Mouse (Mus musculus): ENCODE results near the gene Olfr766-ps1. TPM values are rescaled to one million over a fixed set of nuclear protein-coding genes. Genes with fewer than 3 reads are reported as not detected.
"Not testable (repeated sequence)": the region's sequence is repeated elsewhere in the genome, so short reads cannot be mapped to it uniquely, and the experiment has no call there.

Olfr766-ps1 gene
- total RNA-seq (2021): not detected

- no peak for DNase-seq
- intact Hi-C loops (cut with DNase I): no loop called here
These were observed at the start of gene Olfr766-ps1 for GRCm38 (mm10) chr10:129068877-129069276. Gene Olfr766-ps1 (minus strand): TSS chr10:129068977.

DNA sequence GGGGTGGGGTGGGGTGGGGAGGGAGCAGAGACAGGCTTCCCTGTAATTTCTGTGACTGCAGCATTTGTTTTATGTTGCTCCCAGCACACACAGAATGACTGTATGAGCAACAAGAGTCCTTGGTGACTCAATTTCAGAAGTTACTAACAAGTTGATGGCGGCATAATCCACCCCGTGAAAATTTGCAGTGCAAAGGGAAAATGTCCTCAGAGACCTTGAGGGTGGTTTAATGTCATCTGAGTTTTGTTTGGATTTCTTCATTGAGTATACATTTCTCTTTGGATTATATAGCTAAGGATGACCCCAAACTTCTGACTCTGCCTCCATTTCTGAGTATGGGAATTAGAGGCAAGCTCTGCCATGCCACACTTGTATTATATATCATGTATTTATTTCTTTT, 49.0 kb upstream of the Olfr766-ps1 start, which contains the start of gene Olfr769:
Gene Olfr769, minus strand, starts transcription at position 101 of the 400 bp plus-strand sequence.
- DNase-seq: no peak
- intact Hi-C loops (cut with DNase I): no loop called here

- no peak for DNase-seq
- intact Hi-C loops (cut with DNase I): no loop called here
These were observed 46.4 kb upstream of the Olfr766-ps1 start for GRCm38 (mm10) chr10:129115146-129115545.

GRCm38 (mm10) chr10:129101231-129101630, 32.5 kb upstream of the Olfr766-ps1 start:
- no peak for DNase-seq
- intact Hi-C loops (cut with DNase I): no loop called here

- intact Hi-C loops (cut with DNase I): no loop called here
- DNase-seq: no peak
These were observed 30.5 kb upstream of the Olfr766-ps1 start, which contains the start of gene Olfr768 for GRCm38 (mm10) chr10:129099275-129099674. Gene Olfr768 (minus strand): TSS chr10:129099375.

- DNase-seq: not testable (repeated sequence)
These were observed 14.0 kb upstream of the Olfr766-ps1 start, which contains the start of gene Olfr767 for GRCm38 (mm10) chr10:129082810-129083209. Gene Olfr767 (minus strand): TSS chr10:129082910.

GRCm38 (mm10) chr10:129049898-129050297, 18.9 kb downstream of the Olfr766-ps1 start, which contains the start of gene Olfr765:
Gene Olfr765 (minus strand): TSS chr10:129049998.
- DNase-seq; intact Hi-C loops (cut with DNase I): not testable (repeated sequence)

More at GRCm38 (mm10) chr10:129082810-129083209, 14.0 kb upstream of the Olfr766-ps1 start, which contains the start of gene Olfr767:
- intact Hi-C loops (cut with DNase I): not testable (repeated sequence)

GRCm38 (mm10) chr10:129039796-129040195, 29.0 kb downstream of the Olfr766-ps1 start, which contains the start of gene Olfr764-ps1:
Gene Olfr764-ps1 (minus strand): TSS chr10:129039896.
- intact Hi-C loops (cut with DNase I): no loop called here
- DNase-seq: no peak

- DNase-seq: no peak
- intact Hi-C loops (cut with DNase I): no loop called here
These were observed 40.4 kb downstream of the Olfr766-ps1 start for GRCm38 (mm10) chr10:129028343-129028742.

DNA sequence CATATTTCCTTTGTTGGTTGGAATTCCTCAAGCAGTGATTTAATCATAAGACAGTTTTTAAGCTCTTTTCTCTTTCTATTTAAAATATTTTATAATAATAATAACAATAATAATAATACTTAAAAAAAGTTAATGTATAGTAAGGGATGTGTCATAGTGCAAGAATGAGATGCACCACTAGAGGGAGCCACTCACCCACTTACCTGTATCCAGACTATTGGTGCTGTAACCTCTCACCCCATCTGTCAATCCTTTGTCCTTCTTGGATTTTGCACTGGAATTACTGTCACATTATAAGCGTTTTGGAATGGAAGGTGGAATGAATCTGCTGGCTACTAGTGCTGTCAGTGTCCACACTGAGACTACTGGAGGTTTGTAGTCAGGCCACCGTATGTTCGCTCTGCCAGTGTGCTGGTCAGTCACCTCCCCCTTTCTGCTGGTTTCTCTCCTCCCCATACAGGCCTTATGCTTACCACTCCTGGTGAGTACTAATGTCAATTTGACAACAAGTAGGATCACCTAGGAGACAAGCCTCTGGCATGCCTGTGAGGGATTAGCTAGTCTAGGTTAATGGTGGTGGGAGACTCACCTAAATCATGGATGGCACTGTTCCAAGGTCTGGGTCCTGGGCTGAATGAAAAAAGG, 42.6 kb downstream of the Olfr766-ps1 start:
- intact Hi-C loops (cut with DNase I): no loop called here

DNA sequence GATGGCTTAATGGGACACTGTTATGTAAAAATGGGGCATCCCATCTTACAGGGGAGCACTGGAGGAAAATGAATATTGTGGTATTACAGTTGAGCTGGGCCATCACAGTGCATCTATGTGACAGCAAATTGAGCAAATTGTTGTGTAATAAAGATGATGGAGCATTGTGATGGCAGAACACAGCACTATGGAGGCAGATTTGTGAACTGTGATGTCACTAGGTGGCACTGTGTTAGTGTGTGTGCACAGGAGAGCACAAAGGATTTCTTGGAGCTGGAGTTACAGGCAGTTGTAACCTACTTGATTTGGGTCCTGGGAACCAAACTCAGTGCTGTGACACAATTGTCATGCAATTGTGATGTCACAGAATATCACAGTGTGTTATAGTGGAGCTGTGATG, 45.5 kb downstream of the Olfr766-ps1 start:
- no peak for DNase-seq
- intact Hi-C loops (cut with DNase I): no loop called here

More for the DNA sequence above, 42.6 kb downstream of the Olfr766-ps1 start:
- DNase-seq: peak in 1 of 2 experiments; percentile 4

DNA sequence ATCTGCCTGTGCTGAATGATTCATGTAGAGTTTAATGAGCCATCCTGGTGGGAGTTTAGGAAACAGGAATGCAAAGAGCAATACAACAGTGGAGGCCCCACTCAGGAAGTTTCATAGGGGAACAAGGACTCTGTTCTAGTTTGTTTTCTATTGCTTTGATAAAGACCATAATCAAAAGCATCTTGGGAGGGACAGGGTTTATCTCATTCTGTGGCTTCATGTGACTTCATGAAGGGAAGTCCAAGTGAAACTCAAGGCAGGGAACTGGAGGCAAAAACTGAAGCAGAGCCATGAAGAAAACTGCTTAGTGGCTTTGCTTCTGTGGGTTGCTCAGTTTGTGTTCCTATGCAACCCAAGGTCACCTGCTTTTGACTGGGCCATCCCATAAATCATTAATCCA, 54.3 kb downstream of the Olfr766-ps1 start:
- no peak for DNase-seq
- intact Hi-C loops (cut with DNase I): no loop called here

Other genes starting within 250 kb of the Olfr766-ps1 start
- 1 to 10 TPM; 7.9 to 8.0 TPM for gene Ormdl2, start 247.3 kb downstream of the Olfr766-ps1 start, total RNA-seq (2021)
- gene Gdf11, start 177.3 kb downstream of the Olfr766-ps1 start, total RNA-seq (2021): 1 to 10 TPM; 1.9 to 2.8 TPM
- 100 to 1,000 TPM; 117 to 143 TPM for gene Cd63, start 168.0 kb downstream of the Olfr766-ps1 start, total RNA-seq (2021)
- 1 to 10 TPM; 6.4 to 7.5 TPM for gene Rdh5, start 146.1 kb downstream of the Olfr766-ps1 start, total RNA-seq (2021)
- 100 to 1,000 TPM; 184 to 206 TPM for gene Bloc1s1, start 144.9 kb downstream of the Olfr766-ps1 start, total RNA-seq (2021)
- 100 to 1,000 TPM; 160 to 167 TPM for gene Itga7, start 135.2 kb downstream of the Olfr766-ps1 start, total RNA-seq (2021)
- not detected for gene Mettl7b, start 108.0 kb downstream of the Olfr766-ps1 start, total RNA-seq (2021)
- not detected for gene Olfr9, start 79.5 kb downstream of the Olfr766-ps1 start, total RNA-seq (2021)
- gene Olfr763, start 58.2 kb downstream of the Olfr766-ps1 start, total RNA-seq (2021): not detected
- not detected for gene Olfr764-ps1, start 29.1 kb downstream of the Olfr766-ps1 start, total RNA-seq (2021)
- not detected for gene Olfr765, start 19.0 kb downstream of the Olfr766-ps1 start, total RNA-seq (2021)
- gene Olfr767, start 13.9 kb upstream of the Olfr766-ps1 start, total RNA-seq (2021): not detected
- not detected for gene Olfr768, start 30.4 kb upstream of the Olfr766-ps1 start, total RNA-seq (2021)
- not detected for gene Olfr769, start 48.9 kb upstream of the Olfr766-ps1 start, total RNA-seq (2021)
- gene Olfr770, start 70.0 kb upstream of the Olfr766-ps1 start, total RNA-seq (2021): not detected
- not detected for gene Olfr771, start 95.8 kb upstream of the Olfr766-ps1 start, total RNA-seq (2021)
- gene Olfr772, start 108.9 kb upstream of the Olfr766-ps1 start, total RNA-seq (2021): not detected
- gene Olfr773, start 118.4 kb upstream of the Olfr766-ps1 start, total RNA-seq (2021): not detected
- gene Olfr774, start 167.2 kb upstream of the Olfr766-ps1 start, total RNA-seq (2021): not detected
- not detected for gene Olfr775, start 179.4 kb upstream of the Olfr766-ps1 start, total RNA-seq (2021)
- not detected for gene Olfr776, start 190.2 kb upstream of the Olfr766-ps1 start, total RNA-seq (2021)
- not detected for gene Olfr777, start 202.5 kb upstream of the Olfr766-ps1 start, total RNA-seq (2021)
- gene Olfr780, start 249.1 kb upstream of the Olfr766-ps1 start, total RNA-seq (2021): not detected